Mouse (Mus musculus): ENCODE measurements around the gene Lrrc23. TPM values are rescaled to one million over a fixed set of nuclear protein-coding genes. Genes with fewer than 3 reads are reported as not detected.

The Lrrc23 gene
- 9.0 and 9.4 TPM in 2 replicates for polyA plus RNA-seq (2012; rRNA removed)

DNA sequence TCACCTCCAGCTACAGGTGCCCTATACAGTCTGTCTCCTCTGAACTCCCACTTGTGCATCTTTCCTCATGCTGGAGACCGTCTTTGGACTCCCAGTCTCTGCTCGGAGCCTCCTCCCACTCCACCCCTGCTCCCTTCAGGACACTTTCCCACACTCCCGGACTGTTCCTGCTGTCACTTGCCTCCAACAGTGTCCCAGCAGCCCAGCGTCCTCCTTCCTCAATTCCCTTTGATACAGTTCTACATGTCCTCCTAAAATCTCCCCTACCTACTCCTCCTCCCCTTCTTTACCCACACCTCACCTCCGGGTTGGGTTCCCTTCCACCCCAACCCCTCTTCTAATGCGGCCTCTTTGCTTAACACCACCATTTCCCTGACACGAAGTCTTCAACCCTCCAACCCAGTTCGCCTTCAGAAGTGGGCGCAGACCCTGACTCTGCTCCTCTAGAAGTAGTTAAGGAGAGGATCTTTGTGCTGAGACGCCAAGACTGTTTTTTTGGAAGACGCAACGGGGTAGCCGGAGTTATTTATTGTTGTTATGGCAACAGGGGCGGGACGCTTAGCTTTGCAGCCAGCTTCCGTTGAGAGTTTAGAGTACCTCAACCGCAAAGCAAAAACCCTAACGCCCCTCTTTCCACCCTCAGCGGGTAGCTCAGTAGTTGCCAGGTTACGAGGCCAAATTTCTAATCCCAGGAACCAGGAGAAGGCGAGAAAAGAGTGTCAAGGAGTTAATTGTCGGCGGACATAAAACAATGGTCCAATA lies at the start of gene Lrrc23:
Lrrc23 (minus strand) TSS at position 506 of the 762 bp plus-strand sequence.

GRCm38 (mm10) chr6:124813933-124814332 lies 34.4 kb upstream of the Lrrc23 start, which contains the start of gene Tpi1:
Tpi1 (minus strand) TSS chr6:124814296.

GRCm38 (mm10) chr6:124808358-124809012 lies 29.0 kb upstream of the Lrrc23 start, which contains the start of gene Spsb2:
Spsb2 (plus strand) TSS chr6:124808661.

GRCm38 (mm10) chr6:124769101-124769765 lies 10.3 kb downstream of the Lrrc23 start, which contains the start of gene Eno2:
Eno2 (minus strand) TSS chr6:124769673.

DNA sequence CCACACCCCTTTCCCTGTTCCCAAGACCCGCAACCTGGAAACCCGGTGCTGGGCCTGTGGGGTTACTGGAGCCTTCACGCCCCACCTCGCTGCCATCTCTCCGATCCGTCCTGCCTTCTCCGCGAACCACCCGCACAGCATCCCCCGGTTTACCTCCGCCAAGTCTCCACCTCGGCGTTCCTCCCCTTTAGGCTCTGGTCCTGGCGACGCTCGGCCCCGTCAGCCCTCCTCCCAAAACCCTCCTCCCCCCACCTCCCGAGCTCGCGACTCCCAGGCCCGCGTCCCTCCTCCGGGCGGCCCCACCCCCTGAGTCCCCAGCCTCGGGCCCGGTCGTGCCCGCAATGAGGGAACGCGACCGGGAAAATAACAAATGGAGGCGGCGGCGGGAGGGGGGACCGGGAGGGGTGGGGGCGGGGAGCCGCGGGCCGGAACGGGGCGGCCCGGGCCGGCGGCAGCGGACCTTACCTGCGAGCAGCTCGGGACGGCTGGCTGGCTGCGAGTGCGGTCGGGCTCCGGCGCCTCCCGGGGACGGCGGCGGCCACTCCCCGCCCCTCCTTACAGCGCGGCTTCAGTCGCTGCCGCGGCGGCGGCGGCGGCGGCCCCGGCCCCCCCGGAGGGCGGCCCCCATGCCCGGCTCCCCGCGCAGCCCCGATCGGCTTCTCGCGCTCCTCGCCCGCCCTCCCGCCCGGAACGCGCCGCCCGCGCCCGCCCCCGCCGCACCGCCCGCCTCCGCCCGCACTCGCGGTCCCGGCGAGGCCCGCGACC lies 23.5 kb downstream of the Lrrc23 start, which contains the start of the genes Gm45234 and Atn1:
Gm45234 (minus strand) TSS at position 191 of the 765 bp plus-strand sequence.
Atn1 (minus strand) TSS at position 694 of the 765 bp plus-strand sequence.

DNA sequence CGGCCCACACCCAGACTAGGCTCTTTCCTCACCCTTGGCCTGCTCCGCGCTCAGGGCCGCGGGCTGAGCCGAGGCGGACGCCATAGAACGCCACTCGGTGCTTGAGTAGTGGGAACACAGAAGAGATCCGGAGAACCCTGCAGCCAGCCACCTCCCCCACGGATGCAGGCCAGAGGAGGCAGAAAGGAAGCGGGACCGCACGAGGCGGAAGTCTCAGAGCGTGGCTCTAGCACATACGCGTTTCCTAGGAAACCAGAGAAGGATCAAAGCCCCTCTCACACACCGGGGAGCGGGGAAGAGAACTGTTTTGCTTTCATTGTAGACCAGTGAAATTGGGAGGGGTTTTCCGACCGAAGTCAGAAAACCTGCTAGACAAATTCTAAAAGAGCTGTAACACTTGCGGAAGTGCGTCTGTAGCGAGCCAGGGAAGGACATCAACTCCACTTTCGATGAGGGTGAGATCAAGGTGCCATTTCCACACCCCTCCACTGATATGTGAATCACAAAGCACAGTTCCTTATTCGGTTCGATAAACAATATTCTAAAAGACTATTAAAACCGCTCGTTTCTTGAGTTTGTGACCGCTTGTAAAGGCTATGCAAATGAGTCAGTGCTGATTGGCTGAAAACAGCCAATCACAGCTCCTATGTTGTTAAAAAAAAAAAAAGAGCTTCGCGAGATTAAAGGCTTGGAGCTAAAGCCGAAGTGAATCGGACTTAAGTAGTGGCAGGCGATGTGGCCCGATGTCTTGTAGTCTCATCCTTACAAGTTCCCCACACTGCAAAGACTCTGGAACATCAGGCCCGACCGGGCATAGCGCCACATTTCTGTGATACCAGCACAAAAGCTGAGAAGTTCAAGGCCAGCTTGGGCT lies 38.4 kb downstream of the Lrrc23 start, which contains the start of gene Grcc10:
Grcc10 (minus strand) TSS at position 487 of the 874 bp plus-strand sequence.

GRCm38 (mm10) chr6:124738511-124739023 lies 41.0 kb downstream of the Lrrc23 start, which contains the start of gene Ptpn6:
Ptpn6 (minus strand) TSS chr6:124738714.

Other genes with a start within 250 kb of the Lrrc23 start
- gene C1s1, start 237.4 kb downstream of the Lrrc23 start, polyA plus RNA-seq (2012; rRNA removed): 1.3 and 2.9 TPM in 2 replicates
- not detected in 2 replicates for gene C1rb, start 209.4 kb downstream of the Lrrc23 start, polyA plus RNA-seq (2012; rRNA removed)
- gene C1s2, start 143.6 kb downstream of the Lrrc23 start, polyA plus RNA-seq (2012; rRNA removed): 0.34 and 0.44 TPM in 2 replicates
- gene Lpcat3, start 116.7 kb downstream of the Lrrc23 start, polyA plus RNA-seq (2012; rRNA removed): 53.8 and 63.1 TPM in 2 replicates
- 134 and 145 TPM in 2 replicates for gene Emg1, start 67.5 kb downstream of the Lrrc23 start, polyA plus RNA-seq (2012; rRNA removed)
- 171 and 179 TPM in 2 replicates for gene Phb2, start 67.4 kb downstream of the Lrrc23 start, polyA plus RNA-seq (2012; rRNA removed)
- gene Ptpn6, start 41.0 kb downstream of the Lrrc23 start, polyA plus RNA-seq (2012; rRNA removed): 5.3 and 6.1 TPM in 2 replicates
- 499 and 546 TPM in 2 replicates for gene Grcc10, start 38.4 kb downstream of the Lrrc23 start, polyA plus RNA-seq (2012; rRNA removed)
- not detected in 2 replicates for gene Gm45234, start 23.7 kb downstream of the Lrrc23 start, polyA plus RNA-seq (2012; rRNA removed)
- gene Atn1, start 23.2 kb downstream of the Lrrc23 start, polyA plus RNA-seq (2012; rRNA removed): 77.8 and 103 TPM in 2 replicates
- gene Eno2, start 10.1 kb downstream of the Lrrc23 start, polyA plus RNA-seq (2012; rRNA removed): 56.4 and 62.0 TPM in 2 replicates
- gene Spsb2, start 28.9 kb upstream of the Lrrc23 start, polyA plus RNA-seq (2012; rRNA removed): 5.4 and 8.0 TPM in 2 replicates
- gene Tpi1, start 34.6 kb upstream of the Lrrc23 start, polyA plus RNA-seq (2012; rRNA removed): 409 and 429 TPM in 2 replicates
- gene Usp5, start 49.8 kb upstream of the Lrrc23 start, polyA plus RNA-seq (2012; rRNA removed): 138 and 145 TPM in 2 replicates
- gene Cdca3, start 49.8 kb upstream of the Lrrc23 start, polyA plus RNA-seq (2012; rRNA removed): 76.7 and 102 TPM in 2 replicates
- 2.1 and 2.5 TPM in 2 replicates for gene Gnb3, start 60.5 kb upstream of the Lrrc23 start, polyA plus RNA-seq (2012; rRNA removed)
- 143 and 182 TPM in 2 replicates for gene P3h3, start 78.0 kb upstream of the Lrrc23 start, polyA plus RNA-seq (2012; rRNA removed)
- 72.7 and 75.1 TPM in 2 replicates for gene Gpr162, start 84.3 kb upstream of the Lrrc23 start, polyA plus RNA-seq (2012; rRNA removed)
- gene Cd4, start 108.5 kb upstream of the Lrrc23 start, polyA plus RNA-seq (2012; rRNA removed): 0.18 and 0.20 TPM in 2 replicates
- gene Lag3, start 132.0 kb upstream of the Lrrc23 start, polyA plus RNA-seq (2012; rRNA removed): 4.0 and 4.2 TPM in 2 replicates
- 2,372 and 2,516 TPM in 2 replicates for gene Ptms, start 140.4 kb upstream of the Lrrc23 start, polyA plus RNA-seq (2012; rRNA removed)
- 531 and 537 TPM in 2 replicates for gene Mlf2, start 151.7 kb upstream of the Lrrc23 start, polyA plus RNA-seq (2012; rRNA removed)
- gene Cops7a, start 185.8 kb upstream of the Lrrc23 start, polyA plus RNA-seq (2012; rRNA removed): 135 and 153 TPM in 2 replicates
- 36.3 and 46.5 TPM in 2 replicates for gene Pianp, start 217.0 kb upstream of the Lrrc23 start, polyA plus RNA-seq (2012; rRNA removed)
- 104 and 109 TPM in 2 replicates for gene Zfp384, start 229.4 kb upstream of the Lrrc23 start, polyA plus RNA-seq (2012; rRNA removed)